In the genomic region with DNA sequence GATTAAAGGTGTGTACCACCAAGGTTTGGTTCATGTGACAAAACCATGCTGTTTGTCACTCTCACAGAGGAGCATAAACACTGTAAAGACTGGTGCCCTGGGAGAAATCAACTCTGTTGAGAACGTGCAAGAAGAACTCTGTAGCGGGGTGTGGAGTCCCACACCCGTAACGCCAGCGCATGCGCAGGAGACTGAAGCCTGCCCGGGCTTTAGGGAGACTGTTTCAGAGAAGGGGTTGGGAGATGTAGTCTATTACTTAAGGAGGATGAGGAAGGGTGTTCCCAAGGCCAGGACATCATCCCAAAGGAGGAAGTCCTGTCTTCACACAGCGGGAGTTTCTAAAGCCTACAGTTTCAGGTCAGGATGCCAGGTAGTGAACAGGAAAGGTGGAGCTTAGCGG, we compare ENCODE assay signal across 28 mouse cellular contexts. TPM values are rescaled to one million over a fixed set of nuclear protein-coding genes. Genes with fewer than 3 reads are reported as not detected.
"Had no signal": no experiment of that assay in that cellular context is flagged by ENCODE, and none has a peak within 500 bp of the region (broad histone marks: within the 10 kb centered on the region; RNA-seq: fewer than 3 reads in every experiment).

No protein-coding gene starts in this region.

- H3K4me1 ChIP-seq: limb, embryonic 12.5 days; limb, embryonic 13.5 days; limb, embryonic 15.5 days; lung, embryonic 15.5 days; midbrain, embryonic 10.5 days; midbrain, embryonic 12.5 days; midbrain, embryonic 13.5 days; midbrain, embryonic 15.5 days had no signal

- H3K4me3 ChIP-seq: limb, embryonic 10.5 days; limb, embryonic 12.5 days; limb, embryonic 13.5 days; limb, embryonic 15.5 days; liver, embryonic 12.5 days; liver, embryonic 13.5 days; liver, embryonic 15.5 days; lung, embryonic 15.5 days; midbrain, embryonic 10.5 days; midbrain, embryonic 12.5 days; midbrain, embryonic 13.5 days; midbrain, embryonic 15.5 days; myocyte had no signal

- H3K27ac ChIP-seq: limb, embryonic 10.5 days; limb, embryonic 12.5 days; limb, embryonic 13.5 days; limb, embryonic 15.5 days; liver, embryonic 12.5 days; liver, embryonic 13.5 days; liver, embryonic 14.5 days; liver, embryonic 15.5 days; lung, embryonic 15.5 days; macrophage; midbrain, embryonic 10.5 days; midbrain, embryonic 12.5 days; midbrain, embryonic 13.5 days; midbrain, embryonic 15.5 days had no signal

- H3K27me3 ChIP-seq: limb, embryonic 12.5 days; limb, embryonic 13.5 days; limb, embryonic 15.5 days; liver, embryonic 12.5 days; liver, embryonic 13.5 days; liver, embryonic 15.5 days; lung, embryonic 15.5 days; megakaryocyte, embryonic 14.5 days; midbrain, embryonic 12.5 days; midbrain, embryonic 13.5 days; midbrain, embryonic 15.5 days had no signal

- DNase-seq: left cerebral cortex, postnatal 4 days; liver; liver, embryonic 13.5 days; liver, postnatal 0 days; lung, adult 18-20 months; lung, adult 2 months; lung, embryonic 14.5 days; lung, postnatal 10 days; lung, postnatal 14 days; lung, postnatal 36 days; midbrain, embryonic 14.5 days had no signal

- H3K36me3 ChIP-seq: limb, embryonic 10.5 days; limb, embryonic 12.5 days; limb, embryonic 13.5 days; limb, embryonic 15.5 days; liver, embryonic 13.5 days; liver, embryonic 15.5 days; lung, embryonic 15.5 days; midbrain, embryonic 10.5 days; midbrain, embryonic 12.5 days; midbrain, embryonic 13.5 days; midbrain, embryonic 15.5 days had no signal

RNA-seq across cellular contexts. Expression of gene Milr1, which starts 51.9 kb away (rescaled TPM):
- total RNA-seq: left cerebral cortex, postnatal 25 days; midbrain, postnatal 0 days had no signal
